Mouse (Mus musculus) cerebellum, adult 11-12 months (tissue): ENCODE data around the gene Fbn1.

Experiments used
- DNase-seq: peaks from one replicate; pipeline ENCODE4 v3.0.0; 2022

The Fbn1 gene

DNA sequence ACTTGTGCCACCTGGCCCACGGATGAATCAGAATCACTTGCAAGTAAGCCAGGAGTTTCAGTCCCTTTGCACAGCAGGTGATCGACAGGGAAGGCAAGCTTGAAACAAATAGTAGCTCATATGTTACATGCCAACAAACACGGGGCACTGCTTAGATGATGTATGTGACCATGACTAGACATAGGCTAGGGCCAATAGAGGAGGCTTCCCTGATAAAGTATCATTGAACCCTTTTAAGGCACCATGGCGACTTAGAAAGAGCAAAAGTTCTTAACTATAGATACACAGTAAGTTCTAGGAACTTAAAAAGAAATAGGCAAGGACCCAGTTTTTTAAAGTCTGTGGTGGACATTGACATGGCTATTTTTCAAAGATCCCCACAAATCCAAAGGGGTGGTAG lies at the start of gene Fbn1:
Gene Fbn1 (minus strand): TSS at position 101 of the 400 bp plus-strand sequence.
- no peak for DNase-seq

DNA sequence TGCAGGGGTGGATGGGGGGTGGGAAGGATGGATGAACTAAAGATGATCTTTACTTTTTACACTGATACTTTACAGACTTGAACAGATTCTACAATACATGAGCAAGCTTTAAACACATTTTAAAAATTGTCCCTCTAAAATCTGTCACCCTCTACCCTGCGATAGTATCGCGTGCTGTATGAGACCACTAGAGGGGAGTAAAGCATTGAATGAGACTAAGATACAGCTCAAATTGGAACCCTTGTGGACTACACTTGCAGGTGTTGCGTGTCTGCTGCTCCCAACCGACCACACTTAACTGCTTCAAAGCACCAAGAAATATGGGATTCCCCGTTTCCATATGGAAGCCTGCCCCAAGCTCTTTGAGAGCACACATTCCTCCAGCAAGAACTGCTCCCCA lies 48.0 kb upstream of the Fbn1 start:
- no peak for DNase-seq

DNA sequence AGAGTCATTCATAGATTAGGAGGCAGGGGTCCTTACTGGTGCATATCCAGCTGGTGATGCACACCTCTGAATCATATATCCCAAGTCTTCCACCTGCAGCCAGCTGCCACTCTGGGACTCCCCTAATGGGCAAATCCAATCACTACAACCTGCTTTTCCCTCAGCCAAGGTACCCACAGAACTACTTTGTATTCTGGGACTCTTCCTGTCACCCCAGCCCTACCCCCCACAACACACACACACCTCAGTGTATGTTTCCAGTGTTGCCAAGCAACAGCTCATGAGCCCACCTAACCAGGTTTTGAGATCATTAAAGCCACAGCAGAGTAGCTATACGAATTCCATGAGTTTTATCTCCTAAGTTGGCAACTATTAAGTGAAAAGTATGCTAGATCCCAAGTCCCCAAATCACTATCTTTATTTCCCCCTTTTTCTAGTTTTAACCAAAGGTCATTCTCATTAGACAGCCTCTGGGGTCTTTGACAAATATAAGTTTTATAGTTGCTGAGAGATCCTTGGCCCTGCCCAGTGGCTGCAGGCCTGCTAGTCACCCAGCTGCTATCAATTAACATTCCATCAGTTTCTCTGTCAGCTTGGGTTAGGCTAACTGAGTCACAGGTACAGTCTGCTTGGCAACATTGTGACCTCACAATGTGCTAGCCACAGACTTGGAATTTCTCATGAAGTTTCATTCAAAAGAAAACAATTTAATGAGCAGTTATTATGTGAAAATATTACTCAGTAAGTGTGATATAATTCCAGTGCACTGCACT lies 41.2 kb upstream of the Fbn1 start:
- no peak for DNase-seq

DNA sequence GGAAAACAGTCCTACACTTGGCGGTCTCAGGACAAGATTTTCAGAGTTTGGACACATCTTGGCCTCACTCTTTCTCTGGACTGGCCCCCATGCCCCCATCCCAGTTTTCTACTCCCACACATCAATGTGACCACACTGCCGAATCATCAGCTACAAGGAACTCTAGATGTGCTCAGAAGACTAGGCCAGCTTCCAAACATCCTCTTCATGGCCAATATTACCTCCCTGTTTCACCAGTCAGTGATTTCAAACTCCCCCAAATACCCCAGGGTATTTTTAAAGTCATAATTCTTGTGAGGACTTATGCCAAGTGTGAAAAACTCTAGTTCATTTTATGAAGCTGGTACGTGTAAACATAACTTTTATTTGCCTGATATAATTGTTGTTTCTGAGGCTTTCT lies 37.2 kb upstream of the Fbn1 start:
- DNase-seq = no peak

DNA sequence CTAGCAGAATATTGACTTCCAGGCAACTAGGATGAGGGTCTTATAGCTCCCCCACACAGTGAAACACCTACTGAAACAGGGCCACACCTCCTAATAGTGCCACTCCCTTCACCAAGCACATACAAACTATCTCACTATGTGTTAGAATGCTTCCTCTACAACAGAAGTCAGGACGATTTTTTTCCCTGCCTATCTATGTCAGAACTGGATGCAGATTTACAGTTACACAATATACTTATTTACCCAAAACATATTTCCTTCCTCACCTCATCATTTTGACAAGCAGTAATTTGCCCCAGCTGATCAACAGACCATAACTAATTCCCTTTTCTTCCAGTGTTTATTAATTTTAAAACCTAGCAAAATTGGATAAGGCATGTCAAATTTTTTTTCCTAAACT lies 35.9 kb upstream of the Fbn1 start:
- DNase-seq = no peak

DNA sequence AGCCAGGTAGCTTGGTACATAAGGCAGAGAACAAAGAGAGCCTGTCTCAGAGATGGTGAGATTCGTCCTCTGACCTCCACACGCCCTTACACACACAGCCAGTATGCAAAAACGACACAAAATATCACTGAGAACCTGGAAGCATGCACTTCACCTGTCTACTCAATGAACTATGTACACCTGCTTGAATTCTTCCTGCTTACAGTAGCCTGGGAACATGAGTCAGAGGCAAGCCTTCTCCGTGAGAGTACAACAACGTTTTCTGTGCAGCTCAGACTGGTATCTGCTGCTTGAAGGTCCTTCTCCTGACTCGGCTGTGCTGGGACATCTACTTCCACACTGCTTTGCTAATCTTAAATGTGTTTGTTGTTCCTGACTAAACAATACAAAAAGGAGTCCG lies 33.7 kb upstream of the Fbn1 start:
- DNase-seq = no peak

DNA sequence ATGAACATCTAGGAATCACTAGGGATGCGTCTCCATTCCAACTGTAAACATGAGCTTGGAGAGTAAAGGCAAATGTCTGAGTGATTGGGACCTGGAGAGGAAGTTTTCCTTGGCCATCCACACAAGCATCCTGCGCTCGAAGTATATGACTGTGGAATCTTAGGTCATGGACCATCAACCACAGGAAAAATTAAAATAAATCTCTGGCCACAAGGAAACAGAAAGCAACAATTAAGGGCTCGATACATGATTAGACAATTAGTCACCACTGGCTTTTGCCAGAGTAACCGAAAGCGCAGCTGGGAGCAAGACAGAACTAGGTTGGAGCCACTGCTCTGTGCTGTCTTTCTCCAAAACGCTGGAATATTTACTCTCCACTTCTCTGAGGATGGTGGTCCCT lies 32.8 kb upstream of the Fbn1 start:
- DNase-seq = no peak

DNA sequence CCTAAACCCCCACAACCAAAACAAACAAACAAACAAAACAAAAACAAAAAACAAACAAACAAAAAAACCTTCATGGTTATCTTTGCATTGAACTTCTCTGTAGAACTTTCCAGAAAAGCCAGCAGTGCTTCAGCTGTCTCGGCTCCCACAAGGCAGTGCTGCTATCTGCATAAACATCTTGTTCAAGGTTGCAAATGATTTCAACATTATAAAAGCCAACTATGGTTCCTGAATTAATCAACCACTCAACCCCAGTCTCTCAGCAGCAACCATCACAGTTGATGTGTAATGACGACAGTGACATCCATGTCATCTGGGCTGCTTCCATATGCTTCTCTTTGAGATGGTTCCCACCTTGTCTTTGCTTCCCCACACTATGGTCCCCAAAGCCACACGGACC lies 31.8 kb upstream of the Fbn1 start:
- no peak for DNase-seq

DNA sequence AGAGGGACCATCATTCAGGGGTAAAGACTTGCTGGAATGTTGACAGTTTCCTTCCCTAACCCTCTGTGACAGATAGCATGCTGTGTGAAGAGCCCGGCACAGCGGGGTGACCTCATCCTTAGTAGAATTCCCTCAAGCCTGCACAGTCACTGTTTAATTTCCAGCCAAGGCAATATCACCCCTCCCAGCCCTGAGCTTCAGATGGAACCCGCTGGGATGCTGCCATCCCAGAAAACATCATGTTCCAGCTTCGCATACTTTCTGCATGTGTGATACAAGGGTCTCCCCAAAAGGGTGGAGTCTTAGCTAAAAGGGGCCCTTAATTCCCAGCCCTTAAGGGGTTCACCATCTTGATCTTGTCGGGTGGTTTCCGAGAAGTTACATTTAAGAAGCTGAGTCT lies 22.9 kb upstream of the Fbn1 start:
- no peak for DNase-seq

DNA sequence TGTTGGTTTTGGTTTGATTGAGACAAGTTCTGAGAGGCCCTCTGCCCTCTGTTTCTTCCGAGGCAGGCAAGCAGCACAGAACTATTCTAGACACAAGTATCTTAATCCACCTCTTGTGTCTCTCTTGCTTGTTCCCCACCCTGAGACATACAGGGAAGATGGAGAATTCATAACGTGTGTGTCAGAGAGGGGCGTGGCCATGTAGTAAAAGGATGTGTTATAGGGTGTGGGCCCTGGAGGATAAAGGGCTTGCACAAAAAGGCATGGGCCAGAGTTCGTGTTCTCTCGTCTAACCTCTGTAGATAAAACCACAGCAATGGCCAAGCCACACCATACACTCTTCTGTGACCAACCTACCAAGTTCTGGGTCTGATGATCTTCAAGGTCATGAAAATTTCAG lies 18.8 kb upstream of the Fbn1 start:
- no peak for DNase-seq

DNA sequence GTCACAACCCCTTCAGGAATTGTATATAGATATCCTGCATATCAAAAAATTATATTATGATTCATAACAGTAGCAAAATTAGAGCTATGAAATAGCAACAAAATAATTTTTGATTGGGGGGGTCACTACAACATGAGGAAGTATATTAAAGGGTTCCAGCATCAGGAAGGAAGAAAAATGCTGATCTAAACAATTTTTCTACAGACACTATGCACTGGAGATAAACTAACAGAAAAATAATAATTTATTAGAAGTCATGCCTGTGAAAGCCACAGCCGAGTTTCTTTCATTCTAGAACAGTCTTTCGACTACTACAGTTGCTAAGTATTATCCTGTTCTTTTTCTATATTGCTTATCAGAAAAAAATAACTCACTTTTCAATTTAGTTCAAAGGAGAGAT lies 17.7 kb upstream of the Fbn1 start:
- DNase-seq = no peak

DNA sequence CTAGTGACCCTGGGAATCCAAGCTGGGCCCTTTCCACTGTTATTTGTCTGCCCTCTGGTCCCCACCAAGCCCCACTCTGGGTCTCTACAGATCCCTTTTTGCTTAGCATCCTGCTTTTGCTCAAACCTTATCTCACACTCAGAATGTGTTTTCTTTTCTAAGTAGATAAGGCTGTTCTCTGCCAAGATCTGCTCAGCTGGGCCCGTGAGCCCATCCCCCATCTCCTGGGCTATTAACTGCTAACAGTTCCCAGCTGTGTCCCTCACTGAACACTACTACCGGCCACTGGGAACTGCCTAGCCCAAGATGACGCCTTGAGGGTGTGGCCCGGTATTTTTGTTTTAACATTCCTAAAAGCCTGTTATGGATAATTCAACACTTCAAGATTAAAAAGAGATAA lies 8.8 kb upstream of the Fbn1 start:
- no peak for DNase-seq

DNA sequence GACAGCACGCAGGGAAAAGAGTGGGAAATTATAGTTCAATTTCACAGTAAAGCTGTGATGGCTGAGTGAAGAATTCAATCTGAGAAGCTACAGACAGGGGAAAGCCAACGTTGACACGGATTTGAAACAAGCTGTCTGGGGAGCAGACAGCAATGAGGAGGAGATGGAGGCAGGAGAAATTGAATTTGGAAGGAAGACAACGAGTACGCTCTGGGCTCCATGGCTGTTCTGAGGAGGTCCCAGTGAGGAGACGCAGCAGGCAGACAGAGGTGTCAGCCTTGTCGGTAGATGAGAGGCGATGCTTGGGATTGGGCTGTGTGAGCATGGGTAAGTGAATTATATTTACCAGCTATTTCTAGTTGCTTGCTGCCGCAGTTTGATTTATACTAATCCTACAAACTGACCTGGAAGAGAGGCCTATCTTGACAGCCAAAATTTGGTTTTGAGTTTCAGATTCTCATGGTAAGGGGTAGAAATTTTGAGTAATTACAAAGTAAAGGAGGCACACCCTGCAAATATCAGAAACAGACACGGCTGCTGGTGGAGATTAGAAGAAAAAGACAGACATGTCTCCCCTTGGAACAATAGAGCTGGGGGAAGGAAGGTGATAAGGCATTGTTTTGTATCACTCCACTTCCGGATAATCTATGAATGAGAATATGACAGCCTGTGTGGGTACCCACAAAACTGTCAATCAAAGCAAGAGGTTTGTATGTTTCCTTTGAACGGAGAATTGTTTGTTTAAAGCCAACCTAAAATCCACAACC lies 7.7 kb upstream of the Fbn1 start:
- no peak for DNase-seq

DNA sequence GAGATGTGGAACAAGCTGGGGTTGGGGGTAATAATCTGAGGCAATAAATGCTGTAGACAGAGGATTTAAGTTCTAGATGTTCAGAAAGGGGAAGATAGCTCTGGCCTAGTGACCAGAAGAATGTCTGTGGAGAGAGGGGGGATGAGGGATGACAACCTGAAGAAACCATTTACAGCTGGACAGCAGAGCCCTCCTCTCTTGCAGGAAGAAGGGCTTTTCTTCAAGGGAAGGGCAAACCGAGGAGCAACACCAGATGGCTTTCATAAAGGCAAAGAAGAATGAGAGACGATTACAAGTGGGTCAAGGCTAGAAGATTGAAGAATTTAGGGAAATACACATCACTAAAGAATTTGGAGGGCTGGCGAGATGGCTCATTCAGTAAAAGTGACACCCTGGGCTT lies 6.6 kb upstream of the Fbn1 start:
- DNase-seq = no peak

DNA sequence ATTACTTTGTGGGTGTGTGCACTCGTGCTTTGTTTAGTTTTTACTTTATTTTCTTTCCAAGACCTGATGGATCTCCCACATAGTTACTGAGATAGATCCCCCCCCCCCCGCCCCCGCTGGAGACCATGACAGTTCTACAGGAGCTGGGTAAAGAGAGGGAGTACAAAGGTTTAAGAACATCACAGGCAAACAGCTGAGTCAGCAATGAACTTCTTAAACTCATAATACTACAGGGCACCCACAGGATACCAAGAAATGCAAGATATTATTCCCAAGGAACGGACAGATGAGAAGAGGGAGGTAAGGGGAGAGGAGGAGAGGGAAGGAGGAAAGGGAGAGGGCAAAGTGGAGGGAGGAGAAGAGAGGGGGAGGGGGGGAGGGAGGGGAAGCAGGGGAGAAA lies 4.8 kb upstream of the Fbn1 start:
- no peak for DNase-seq

DNA sequence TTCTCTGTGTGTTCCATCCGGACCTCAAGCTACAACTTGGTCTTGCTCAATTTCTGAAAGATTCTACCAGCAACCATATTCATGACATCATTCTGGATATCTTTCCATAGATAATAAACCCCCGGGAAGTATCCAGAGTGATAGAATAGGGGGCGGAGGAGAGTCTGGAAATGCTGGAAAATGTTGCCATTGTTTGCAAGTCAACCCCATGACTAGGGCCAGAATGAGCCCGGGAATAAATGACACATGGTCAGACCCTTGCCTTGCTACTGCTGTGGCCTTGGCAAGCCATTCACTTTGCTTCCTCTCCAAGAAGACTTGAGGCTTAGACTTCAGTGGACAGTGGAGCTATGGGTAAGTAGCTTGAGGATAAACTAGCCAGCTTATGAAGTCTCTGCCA lies 4.1 kb upstream of the Fbn1 start:
- DNase-seq = no peak

DNA sequence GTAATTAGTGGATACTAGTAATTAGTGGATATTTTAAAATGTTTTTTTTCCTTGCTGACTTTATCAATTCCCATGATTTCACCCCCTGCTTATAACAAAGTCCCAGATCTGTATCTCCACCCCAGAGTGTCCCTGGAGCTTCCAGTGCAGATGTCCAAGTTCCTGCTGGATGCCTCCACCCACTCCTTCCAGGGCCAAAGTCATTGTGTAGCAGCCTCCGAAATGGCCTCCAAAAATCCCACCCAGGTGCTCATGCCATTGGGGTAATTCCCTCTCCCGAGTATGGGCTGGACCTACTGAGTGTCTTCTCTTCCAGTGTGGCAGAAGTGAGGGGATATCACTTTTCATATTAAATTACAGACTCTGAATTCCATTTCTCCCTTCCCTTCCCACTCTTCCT lies 3.0 kb upstream of the Fbn1 start:
- DNase-seq = no peak

DNA sequence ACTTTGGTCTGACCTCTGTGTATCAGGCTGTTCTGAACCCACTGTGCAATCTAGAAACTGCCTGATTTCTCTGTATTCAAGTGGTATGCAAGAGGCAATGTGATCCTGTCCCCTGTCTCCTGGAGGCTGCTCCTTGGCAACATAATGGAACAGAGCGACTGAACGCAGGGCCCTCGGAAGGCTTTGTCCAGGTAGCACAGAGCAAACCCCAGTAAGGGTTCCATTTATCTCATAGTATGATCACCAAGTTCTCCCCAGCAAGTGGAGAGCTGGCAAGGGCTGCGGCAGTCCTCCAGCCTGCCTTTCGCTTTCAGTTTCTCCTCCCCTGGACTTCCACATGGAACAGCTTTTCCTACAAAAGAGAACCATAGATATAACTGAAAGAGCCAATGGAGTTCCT lies 588 bp upstream of the Fbn1 start:
- no peak for DNase-seq

DNA sequence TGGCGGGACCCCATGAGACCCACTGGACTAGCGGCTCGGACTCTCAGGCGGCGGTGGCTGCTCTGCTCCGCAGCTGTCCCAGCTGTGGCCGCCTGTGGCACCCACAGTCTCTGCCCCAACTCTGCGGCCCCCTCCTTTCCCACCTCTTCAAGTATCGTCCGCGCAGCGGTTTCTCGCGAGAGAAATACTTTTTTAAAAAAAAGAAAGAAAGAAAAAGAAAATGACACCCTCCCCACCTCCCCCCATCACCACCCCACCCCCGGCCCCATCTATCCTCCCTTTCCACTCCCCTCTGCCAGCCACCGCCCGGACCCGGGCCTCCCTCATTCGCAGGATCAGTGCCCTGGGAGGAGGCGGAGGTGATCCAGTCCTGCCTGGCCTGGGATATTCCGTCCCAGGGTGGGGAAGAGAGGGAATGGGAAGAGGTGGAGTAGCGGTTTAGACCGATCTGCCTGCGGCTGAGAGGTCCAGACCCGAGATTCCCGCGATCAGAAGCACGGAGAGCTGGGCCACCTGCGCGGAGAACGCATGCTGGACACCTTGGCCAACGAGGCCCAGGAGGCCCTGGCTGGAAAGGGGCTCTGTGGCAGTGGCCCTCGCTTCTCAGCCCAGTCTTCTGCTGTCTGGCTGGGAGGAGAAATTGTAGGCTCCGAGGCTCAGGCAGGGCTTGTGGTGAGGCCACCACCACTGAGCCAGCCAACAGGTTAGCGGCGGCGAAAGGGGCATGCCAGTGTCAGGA lies 1.3 kb downstream of the Fbn1 start:
- DNase-seq = no peak

DNA sequence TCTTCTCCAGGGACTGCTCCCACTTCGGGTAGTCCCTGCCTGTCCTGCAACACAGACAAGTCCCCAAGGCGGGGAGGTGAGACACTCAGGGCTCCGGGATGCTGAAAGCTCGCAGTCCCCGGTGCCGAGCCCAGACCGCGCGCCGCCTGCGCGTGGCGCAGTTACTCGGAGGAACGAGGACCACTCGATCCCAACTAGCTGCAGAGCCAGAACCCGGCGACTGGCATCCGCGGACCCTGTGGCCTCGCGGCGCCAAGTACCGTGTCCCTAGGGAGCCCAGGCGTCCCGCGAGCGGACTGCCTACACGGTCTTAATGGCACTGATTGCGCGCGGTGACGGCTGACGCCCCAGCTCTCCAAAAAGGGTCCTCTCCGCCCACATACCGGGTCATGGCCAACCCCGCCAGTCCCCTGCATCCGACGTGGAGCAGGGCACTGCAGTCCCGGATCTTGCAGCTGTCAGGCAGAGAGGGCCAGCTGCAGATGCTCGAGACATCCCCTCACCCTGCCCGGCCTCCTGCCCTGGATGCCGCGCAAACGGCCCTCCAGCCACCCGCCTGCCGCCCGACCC lies 2.0 kb downstream of the Fbn1 start:
- no peak for DNase-seq

DNA sequence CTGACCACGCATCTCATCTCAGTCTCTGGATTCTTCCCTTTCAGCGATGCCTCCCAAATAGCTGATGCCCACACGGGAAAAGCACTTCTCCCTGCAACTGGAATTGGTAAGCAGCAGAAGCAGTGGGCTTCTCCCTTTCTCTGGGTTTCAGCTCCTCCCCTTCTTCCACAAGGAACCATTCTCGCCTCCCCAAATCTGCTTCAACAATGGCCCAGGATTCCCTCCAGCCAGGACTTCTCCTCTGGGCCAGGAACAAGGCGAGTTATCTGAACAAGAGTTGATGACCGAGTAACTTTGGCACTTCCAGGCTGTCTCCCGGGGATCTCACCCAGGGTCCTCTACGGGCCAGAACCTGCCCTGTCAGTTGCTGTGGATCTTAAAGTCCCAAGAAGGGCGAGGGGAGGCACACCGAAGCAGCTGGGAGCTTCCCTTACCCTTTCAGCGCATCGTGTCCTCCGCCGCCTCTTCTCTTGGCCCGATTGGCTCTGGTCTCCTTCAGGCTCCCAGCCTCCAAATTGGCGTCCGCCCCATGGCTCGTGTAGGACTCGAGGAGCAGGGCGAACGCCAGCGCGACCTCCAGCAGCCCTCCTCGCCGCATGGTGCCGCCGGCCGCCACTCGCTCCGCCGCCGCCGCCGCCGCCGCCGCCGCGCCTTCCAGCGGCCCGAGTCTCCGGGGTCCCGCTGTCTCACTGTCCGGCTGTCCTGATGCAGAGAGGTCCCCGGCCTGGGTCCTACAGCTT lies 2.6 kb downstream of the Fbn1 start, which contains the start of gene Gm9913:
Gene Gm9913 (plus strand): TSS at position 84 of the 740 bp plus-strand sequence.
- no peak for DNase-seq

DNA sequence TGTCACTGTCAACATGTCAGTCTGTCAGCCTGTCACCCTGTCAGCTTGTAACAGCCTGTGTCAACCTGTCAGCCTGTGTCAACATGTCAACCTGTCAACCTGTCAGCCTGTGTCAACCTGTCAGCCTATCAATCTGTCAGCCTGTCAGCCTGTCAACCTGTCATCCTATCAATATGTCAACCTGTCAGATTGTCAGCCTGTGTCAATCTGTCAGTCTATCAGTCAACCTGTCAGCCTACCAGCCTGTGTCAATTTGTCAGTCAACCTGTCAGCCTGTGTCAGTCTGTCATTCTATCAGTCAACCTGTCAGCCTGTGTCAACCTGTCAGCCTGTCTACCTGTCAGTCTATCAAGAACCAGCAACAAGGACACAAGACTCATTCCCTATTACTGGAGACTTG lies 6.3 kb downstream of the Fbn1 start:
- no peak for DNase-seq

DNA sequence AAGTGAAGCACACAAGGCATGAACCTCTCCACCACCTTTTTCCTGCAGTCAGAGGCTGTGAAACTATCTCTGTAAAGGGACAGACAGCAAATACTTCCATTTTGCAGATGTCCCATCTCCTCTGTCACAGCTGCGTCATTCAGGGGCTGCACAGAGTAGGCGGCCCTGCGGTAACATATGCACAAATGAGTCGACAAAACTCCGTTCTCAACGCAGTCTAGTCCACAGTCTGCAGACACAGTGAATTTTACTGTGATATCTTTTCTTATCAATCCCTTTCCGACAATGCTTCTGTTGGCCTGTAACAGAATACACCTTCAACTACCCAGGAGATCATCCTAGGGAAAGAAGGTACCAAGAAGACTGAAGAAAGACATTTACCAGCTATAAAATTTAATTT lies 9.6 kb downstream of the Fbn1 start:
- DNase-seq = no peak
